Mouse (Mus musculus): Measurements from ENCODE around the gene Slfn5. TPM values are rescaled to one million over a fixed set of nuclear protein-coding genes. Genes with fewer than 3 reads are reported as not detected.
"Not testable (repeated sequence)": the region's sequence is repeated elsewhere in the genome, so short reads cannot be mapped to it uniquely, and the experiment has no call there.

Slfn5 gene
- total RNA-seq (2014; fragmentation: Nextera tagmentation): 1.7 TPM in 1 of 2 replicates, not detected in the other
- total RNA-seq (2017): 0.82 and 3.3 TPM in 2 replicates

- no peak for ATAC-seq (replicated peaks; ENCODE audit: poor library complexity, severe bottlenecking)
Observed at GRCm38 (mm10) chr11:82950736-82951481, at the start of gene Slfn5. Slfn5 (plus strand) TSS chr11:82951349.

GRCm38 (mm10) chr11:82901606-82902310, 49.4 kb upstream of the Slfn5 start:
- ATAC-seq (replicated peaks; ENCODE audit: poor library complexity, severe bottlenecking): no peak

GRCm38 (mm10) chr11:82904952-82905351, 46.2 kb upstream of the Slfn5 start:
- no peak for ATAC-seq (replicated peaks; ENCODE audit: poor library complexity, severe bottlenecking)

GRCm38 (mm10) chr11:82905816-82906215, 45.3 kb upstream of the Slfn5 start:
- ATAC-seq (replicated peaks; ENCODE audit: poor library complexity, severe bottlenecking): no peak

GRCm38 (mm10) chr11:82907651-82908607, 43.2 kb upstream of the Slfn5 start, which contains the start of gene Nle1:
Nle1 (minus strand) TSS chr11:82908411.
- ATAC-seq (replicated peaks; ENCODE audit: poor library complexity, severe bottlenecking): peak; percentile 96

- no peak for ATAC-seq (replicated peaks; ENCODE audit: poor library complexity, severe bottlenecking)
Observed at GRCm38 (mm10) chr11:82908608-82908989, 42.5 kb upstream of the Slfn5 start.

GRCm38 (mm10) chr11:82910250-82910649, 40.9 kb upstream of the Slfn5 start, which contains the start of gene Unc45b:
Unc45b (plus strand) TSS chr11:82910550.
- no peak for ATAC-seq (replicated peaks; ENCODE audit: poor library complexity, severe bottlenecking)

GRCm38 (mm10) chr11:82910679-82911389, 40.3 kb upstream of the Slfn5 start:
- no peak for ATAC-seq (replicated peaks; ENCODE audit: poor library complexity, severe bottlenecking)

- ATAC-seq (replicated peaks; ENCODE audit: poor library complexity, severe bottlenecking): peak; percentile 86
Observed at GRCm38 (mm10) chr11:82914711-82915352, 36.3 kb upstream of the Slfn5 start.

- ATAC-seq (replicated peaks; ENCODE audit: poor library complexity, severe bottlenecking): peak; percentile 55
Observed at GRCm38 (mm10) chr11:82920768-82921167, 30.4 kb upstream of the Slfn5 start.

- ATAC-seq (replicated peaks; ENCODE audit: poor library complexity, severe bottlenecking): no peak
Observed at GRCm38 (mm10) chr11:82921691-82922090, 29.5 kb upstream of the Slfn5 start.

- not testable (repeated sequence) for ATAC-seq (replicated peaks; ENCODE audit: poor library complexity, severe bottlenecking)
Observed at GRCm38 (mm10) chr11:82923910-82924309, 27.2 kb upstream of the Slfn5 start.

GRCm38 (mm10) chr11:82928897-82929632, 22.1 kb upstream of the Slfn5 start:
- ATAC-seq (replicated peaks; ENCODE audit: poor library complexity, severe bottlenecking): no peak

- ATAC-seq (replicated peaks; ENCODE audit: poor library complexity, severe bottlenecking): peak; percentile 43
Observed at GRCm38 (mm10) chr11:82929633-82929950, 21.6 kb upstream of the Slfn5 start.

- ATAC-seq (replicated peaks; ENCODE audit: poor library complexity, severe bottlenecking): not testable (repeated sequence)
Observed at GRCm38 (mm10) chr11:82930391-82930955, 20.7 kb upstream of the Slfn5 start.

- not testable (repeated sequence) for ATAC-seq (replicated peaks; ENCODE audit: poor library complexity, severe bottlenecking)
Observed at GRCm38 (mm10) chr11:82931161-82931560, 20.0 kb upstream of the Slfn5 start.

GRCm38 (mm10) chr11:82931671-82932450, 19.3 kb upstream of the Slfn5 start:
- not testable (repeated sequence) for ATAC-seq (replicated peaks; ENCODE audit: poor library complexity, severe bottlenecking)
